Mouse (Mus musculus) liver, postnatal 0 days (tissue): Measurements from ENCODE around the gene Rpl9. TPM values are rescaled to one million over a fixed set of nuclear protein-coding genes. Genes with fewer than 3 reads are reported as not detected.

Source experiments
- ATAC-seq: fragments of 200-750 bp; cut with Nextera tagmentation; 2 replicates; pipeline ENCODE4 v1.8.0; 2017; ENCODE audit warnings: mild to moderate bottlenecking, moderate library complexity
- DNase-seq: peaks from one replicate; pipeline ENCODE4 v3.0.0-alpha.2; 2016
- H3K27ac ChIP-seq: fragments of 300-500 bp; sonication (generic); 2 replicates; pipeline ENCODE4 v1.5.1; 2014; ENCODE audit warnings: antibody characterized with exemption, moderate library complexity, mild to moderate bottlenecking, low read depth
- H3K27me3 ChIP-seq: fragments of 300-500 bp; sonication (generic); 2 replicates; pipeline ENCODE4 v1.6.1; 2014; ENCODE audit warnings: low read length, control low read depth, mixed read lengths; ENCODE audit not compliant: insufficient read depth
- H3K36me3 ChIP-seq: fragments of 300-500 bp; sonication (generic); replicated peaks from 2 replicates; pipeline ENCODE4 v1.6.1; 2014; ENCODE audit warnings: mild to moderate bottlenecking, control low read depth, low read length, moderate library complexity, mixed read lengths; ENCODE audit not compliant: insufficient read depth
- H3K4me1 ChIP-seq: fragments of 300-500 bp; sonication (generic); 2 replicates; pipeline ENCODE4 v1.6.1; 2014; ENCODE audit warnings: antibody characterized with exemption, mild to moderate bottlenecking, control low read depth; ENCODE audit not compliant: insufficient read depth
- H3K4me2 ChIP-seq: fragments of 300-500 bp; sonication (generic); 2 replicates; pipeline ENCODE4 v1.6.1; 2014; ENCODE audit warnings: low read depth, mild to moderate bottlenecking, low read length, moderate library complexity, mixed read lengths
- H3K4me3 ChIP-seq: fragments of 300-500 bp; sonication (generic); 2 replicates; pipeline ENCODE4 v1.5.1; 2014; ENCODE audit warnings: low read depth, low read length
- H3K9ac ChIP-seq: fragments of 300-500 bp; sonication (generic); replicated peaks from 2 replicates; pipeline ENCODE4 v1.6.1; 2014; ENCODE audit warnings: mild to moderate bottlenecking, moderate library complexity
- H3K9me3 ChIP-seq: fragments of 300-500 bp; sonication (generic); 2 replicates; pipeline ENCODE4 v1.6.1; 2016; ENCODE audit warnings: mild to moderate bottlenecking, control low read depth, low read length, mixed read lengths
- CTCF ChIP-seq: sonication (generic); IDR thresholded peaks from 2 replicates; pipeline ENCODE4 v1.5.1; 2016; ENCODE audit warnings: antibody characterized with exemption, low read depth
- EP300 ChIP-seq: IDR thresholded peaks from 2 replicates; pipeline ENCODE4 v1.6.1; 2016; ENCODE audit warnings: antibody characterized with exemption, low read depth, mild to moderate bottlenecking
- WGBS: fragments of 180-500 bp; shearing (Covaris S2); extraction: QIAGEN DNeasy Blood & Tissue Kit; methylation state at CpG from one replicate; pipeline ENCODE4 v1.1.7; 2014; ENCODE audit not compliant: insufficient replicate concordance; 5-methylcytosine and 5-hydroxymethylcytosine counted together
- polyA plus RNA-seq: library from polyadenylated mRNA; unstranded; fragments of >200 nt; fragmentation: Nextera tagmentation; extraction: Ambion mirVana; gene quantifications from 2 replicates; pipeline ENCODE4 v1.2.1, GENCODE M21; 2015

Gene Rpl9
- polyA plus RNA-seq, 1 experiment from 2014 or later, result 609 TPM

GRCm38 (mm10) chr5:65338394-65338793 lies 52.9 kb downstream of the Rpl9 start:
- Histone ChIP-seq H3K27ac (no peak overlapping the region), H3K4me3 (no peak overlapping the region), H3K9ac (no peak overlapping the region), H3K4me2 (no peak overlapping the region), H3K27me3 (no peaks in the 10 kb centered on the region), H3K4me1 (no peaks in the 10 kb centered on the region), H3K9me3 (no peaks in the 10 kb centered on the region), H3K36me3 (no peaks in the 10 kb centered on the region)
- DNase-seq (no peak), ATAC-seq (no peak)
- TF ChIP-seq EP300, result no peak
- TF ChIP-seq CTCF, result peak; percentile 58
- 64% methylated on average over 6 of the region's 6 CpGs for WGBS

Other genes with a start within 250 kb of the Rpl9 start
- gene Wdr19, start 191.7 kb downstream of the Rpl9 start, polyA plus RNA-seq, result 0.71 and 1.1 TPM in 2 replicates
- gene Rfc1, start 55.8 kb downstream of the Rpl9 start, polyA plus RNA-seq, result 26.4 and 32.3 TPM in 2 replicates
- gene Klb, start 43.1 kb downstream of the Rpl9 start, polyA plus RNA-seq, result 17.4 and 19.3 TPM in 2 replicates
- 31.1 and 34.0 TPM in 2 replicates for gene Lias, start 53 bp upstream of the Rpl9 start, polyA plus RNA-seq
- gene Ugdh, start 44.5 kb upstream of the Rpl9 start, polyA plus RNA-seq, result 13.0 and 13.5 TPM in 2 replicates
- gene Gm43552, start 101.4 kb upstream of the Rpl9 start, polyA plus RNA-seq, result 1.4 TPM in 1 of 2 replicates, not detected in the other
- 87.0 and 91.0 TPM in 2 replicates for gene Smim14, start 145.7 kb upstream of the Rpl9 start, polyA plus RNA-seq
- 73.2 and 74.6 TPM in 2 replicates for gene Ube2k, start 145.8 kb upstream of the Rpl9 start, polyA plus RNA-seq